Mouse (Mus musculus) embryonic fibroblast, embryonic 13.5 days (primary cell): ENCODE data around the gene Lrrc28.
A peak's percentile ranks its signal among the peaks of the same experiment; 100 is the strongest.

ENCODE experiments used
- CTCF ChIP-seq: IDR thresholded peaks from 2 replicates; pipeline ENCODE4 v1.5.1; 2011; ENCODE audit warnings: mild to moderate bottlenecking, control low read depth, low read length, moderate library complexity, borderline replicate concordance; ENCODE audit not compliant: insufficient read depth
- POLR2A ChIP-seq: IDR thresholded peaks from 2 replicates; pipeline ENCODE4 v1.6.1; 2011; ENCODE audit warnings: low read depth, mild to moderate bottlenecking, control low read depth, low read length, moderate library complexity

DNA sequence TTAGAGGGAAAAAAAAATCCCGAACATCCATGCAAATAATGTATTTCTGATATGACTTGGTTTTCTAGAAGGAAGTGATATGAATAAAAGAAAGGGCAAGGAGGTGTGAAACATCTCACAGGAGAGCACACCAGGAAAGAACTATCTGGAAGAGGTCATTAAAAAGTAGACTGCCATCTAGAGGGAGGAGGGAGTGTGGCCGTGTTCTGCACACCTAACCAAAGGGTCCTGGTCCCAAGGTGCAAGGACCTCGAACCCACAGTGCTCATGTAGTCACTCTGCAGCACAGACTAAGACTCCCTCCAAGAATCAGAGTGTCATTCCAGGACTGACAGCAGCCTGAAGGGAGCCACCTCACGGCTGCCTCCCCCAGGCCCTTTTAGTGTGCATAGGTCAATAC, 124.1 kb downstream of the Lrrc28 start:
- TF ChIP-seq POLR2A (no peak), CTCF (peak; percentile 35; the same call in 1 of the 2 replicates)
